Mouse (Mus musculus): ENCODE results near the gene Nid2.

Nid2 gene

GRCm38 (mm10) chr14:19858808-19859776, 108.0 kb downstream of the Nid2 start:
- no peak for DNase-seq (ENCODE audit: low spot score)

GRCm38 (mm10) chr14:19860281-19860680, 109.2 kb downstream of the Nid2 start:
- no peak for DNase-seq (ENCODE audit: low spot score)

All from c-Kit-positive CD71-positive TER-119-positive erythroid progenitor cells, embryonic 14.5 days (primary cell).